Mouse (Mus musculus) stomach, postnatal 0 days (tissue): Measurements from ENCODE around the gene Gucd1.

Source experiments
- CTCF ChIP-seq: IDR thresholded peaks from 2 replicates; pipeline ENCODE4 v1.5.1; 2016; ENCODE audit warnings: antibody characterized with exemption, low read depth, mild to moderate bottlenecking, moderate library complexity
- EP300 ChIP-seq: optimal IDR thresholded peaks from 2 replicates; pipeline ENCODE3; 2016; ENCODE audit warnings: antibody characterized with exemption

DNA sequence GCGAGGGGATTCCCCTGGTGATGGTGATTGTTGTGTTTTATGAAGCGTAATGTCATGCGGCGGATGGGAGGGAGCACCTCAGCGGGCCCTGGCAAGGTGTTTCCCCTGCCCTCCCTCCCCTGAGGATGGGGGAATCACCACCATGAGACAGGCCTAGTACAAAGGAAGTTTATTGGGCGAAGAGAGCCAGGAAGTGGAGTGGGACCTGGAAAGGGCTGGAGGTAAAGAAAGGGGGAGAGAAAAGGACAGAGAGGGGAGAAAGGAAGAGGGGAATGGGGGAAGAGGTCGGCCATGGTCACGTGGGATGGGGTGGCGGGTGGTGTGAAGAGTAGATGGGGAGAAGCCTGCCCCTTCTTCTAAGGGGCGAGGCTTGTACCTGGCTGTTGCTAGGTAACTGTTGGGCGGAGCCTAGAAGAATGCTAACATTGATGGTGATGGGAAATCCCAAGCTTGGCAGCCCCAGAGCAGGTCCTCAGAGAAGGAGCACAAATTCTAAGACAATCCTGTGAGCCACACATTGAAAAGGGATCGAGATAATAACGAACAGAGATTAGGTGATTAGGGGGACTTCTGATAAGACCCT is 71.2 kb downstream of the Gucd1 start:
- TF ChIP-seq EP300 (no peak), CTCF (no peak)
